Mouse (Mus musculus) urinary bladder, postnatal 36 days (tissue): ENCODE results near the gene Inf2.

ENCODE experiments used
- DNase-seq, 2 experiments: peaks; one replicate each; pipeline ENCODE4 v3.0.0; 2022; ENCODE audit warnings: low spot score in 2 of 2, mixed read lengths in 1 of 2

Inf2 gene

DNA sequence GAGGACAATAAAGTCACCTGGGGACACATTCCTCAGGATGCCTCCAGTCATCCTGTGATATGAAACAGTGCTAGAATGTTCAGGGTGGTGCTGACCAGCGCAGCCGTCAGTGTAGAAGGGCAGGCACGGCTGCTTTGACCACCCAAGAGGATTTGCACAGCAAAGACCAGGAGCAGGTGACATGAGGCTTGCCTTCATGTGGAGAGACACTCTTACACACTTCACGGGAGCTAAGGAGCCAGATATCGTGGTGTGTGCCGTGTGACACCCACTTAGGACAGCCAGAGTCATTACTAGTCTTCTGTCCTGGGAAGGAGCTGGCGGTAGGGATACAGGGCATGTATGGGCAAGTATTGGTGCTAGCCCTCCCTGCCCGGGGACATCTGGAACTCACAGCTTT, 18.4 kb upstream of the Inf2 start:
- DNase-seq, result no peak

DNA sequence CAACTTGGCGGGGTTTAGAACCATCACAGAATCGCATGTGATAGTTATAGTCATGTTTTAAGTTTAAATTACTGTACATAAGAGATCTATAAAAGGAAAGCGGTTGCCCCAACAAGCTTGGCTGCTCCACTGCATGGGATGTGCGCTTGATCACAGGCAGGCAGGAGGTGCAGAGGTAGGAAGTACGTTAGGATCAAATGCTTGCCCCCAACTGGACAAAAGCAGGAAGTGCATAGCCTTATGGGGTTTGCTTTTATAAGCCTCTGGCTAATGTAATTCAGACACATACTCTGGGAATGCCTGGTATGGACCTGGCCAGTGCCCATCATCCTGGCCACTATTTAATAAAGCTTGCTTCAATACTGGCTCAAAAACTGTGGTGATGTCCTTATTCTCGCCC, 17.5 kb upstream of the Inf2 start:
- no peak for DNase-seq

DNA sequence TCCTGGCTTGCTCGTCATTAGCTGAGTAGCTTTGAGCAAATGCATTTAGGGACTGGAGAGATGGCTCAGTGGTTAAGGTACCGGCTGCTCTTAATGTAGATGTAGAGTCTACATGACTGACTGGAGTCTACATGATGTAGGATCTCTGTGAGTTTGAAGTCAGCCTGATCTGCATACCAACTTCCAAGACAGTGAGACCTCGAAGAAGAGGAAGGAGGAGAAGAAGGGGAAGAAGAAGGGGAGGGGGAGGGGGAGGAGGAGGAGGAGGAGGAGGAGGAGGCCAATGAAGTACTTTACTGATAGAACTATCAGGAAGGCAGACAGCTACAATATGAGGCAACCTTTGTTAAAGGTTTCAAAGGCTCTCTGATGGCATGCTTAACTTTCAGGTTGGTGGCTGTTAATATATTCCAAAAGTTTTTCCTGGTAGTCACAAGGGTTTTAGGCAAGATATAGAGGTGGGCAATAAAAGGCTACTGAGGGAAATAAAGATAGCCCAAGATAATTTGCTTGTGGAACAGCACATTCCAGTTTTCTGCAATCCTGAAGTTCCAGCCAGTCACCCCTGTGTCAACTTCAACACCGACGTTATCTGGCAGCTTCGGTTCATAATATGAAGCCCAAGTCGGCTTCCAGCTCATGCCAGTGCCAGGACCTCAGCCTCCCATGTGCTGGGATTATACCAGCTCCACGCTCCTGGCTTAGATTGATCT, 13.2 kb upstream of the Inf2 start:
- no peak for DNase-seq

DNA sequence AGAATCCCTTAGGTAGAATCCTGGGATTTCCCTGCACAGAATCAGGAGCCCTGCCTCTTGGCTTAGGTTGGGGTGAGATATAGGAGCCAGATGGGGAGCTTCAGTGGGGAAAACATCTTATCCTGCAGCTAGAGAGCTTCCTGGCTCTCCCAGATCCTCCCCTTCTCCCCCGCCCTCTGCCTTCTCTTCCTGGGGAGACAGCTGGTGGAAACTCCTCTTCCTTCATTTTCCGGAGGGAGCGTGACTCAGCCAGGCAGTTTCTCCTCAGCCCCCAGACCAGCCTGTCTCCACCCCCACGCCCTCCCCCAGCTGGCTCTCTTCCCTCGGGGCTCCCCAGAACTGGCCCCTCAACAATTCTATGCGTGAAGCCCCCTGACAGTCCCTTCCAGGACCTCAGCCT, 12.2 kb upstream of the Inf2 start:
- DNase-seq, result no peak

DNA sequence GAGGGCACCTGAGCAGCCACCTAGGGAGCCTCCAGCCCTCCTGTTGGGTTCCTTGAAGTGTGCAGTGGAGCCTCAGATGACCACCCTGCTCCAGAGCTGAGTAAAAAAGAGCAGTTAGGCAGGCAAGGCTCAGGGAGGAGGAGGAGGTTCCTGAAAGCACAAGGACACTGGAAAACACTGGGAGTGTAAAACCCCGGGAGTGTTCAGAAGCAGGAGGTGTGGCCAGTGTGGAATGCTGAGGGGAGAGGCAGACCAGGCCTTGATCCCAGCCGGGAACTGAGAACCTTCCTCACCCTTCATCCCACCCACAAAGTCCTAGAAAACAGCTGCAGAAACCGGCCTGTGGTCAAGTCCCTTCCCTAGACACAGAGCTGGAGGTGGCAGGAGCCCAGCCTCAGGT, 11.8 kb upstream of the Inf2 start:
- no peak for DNase-seq

DNA sequence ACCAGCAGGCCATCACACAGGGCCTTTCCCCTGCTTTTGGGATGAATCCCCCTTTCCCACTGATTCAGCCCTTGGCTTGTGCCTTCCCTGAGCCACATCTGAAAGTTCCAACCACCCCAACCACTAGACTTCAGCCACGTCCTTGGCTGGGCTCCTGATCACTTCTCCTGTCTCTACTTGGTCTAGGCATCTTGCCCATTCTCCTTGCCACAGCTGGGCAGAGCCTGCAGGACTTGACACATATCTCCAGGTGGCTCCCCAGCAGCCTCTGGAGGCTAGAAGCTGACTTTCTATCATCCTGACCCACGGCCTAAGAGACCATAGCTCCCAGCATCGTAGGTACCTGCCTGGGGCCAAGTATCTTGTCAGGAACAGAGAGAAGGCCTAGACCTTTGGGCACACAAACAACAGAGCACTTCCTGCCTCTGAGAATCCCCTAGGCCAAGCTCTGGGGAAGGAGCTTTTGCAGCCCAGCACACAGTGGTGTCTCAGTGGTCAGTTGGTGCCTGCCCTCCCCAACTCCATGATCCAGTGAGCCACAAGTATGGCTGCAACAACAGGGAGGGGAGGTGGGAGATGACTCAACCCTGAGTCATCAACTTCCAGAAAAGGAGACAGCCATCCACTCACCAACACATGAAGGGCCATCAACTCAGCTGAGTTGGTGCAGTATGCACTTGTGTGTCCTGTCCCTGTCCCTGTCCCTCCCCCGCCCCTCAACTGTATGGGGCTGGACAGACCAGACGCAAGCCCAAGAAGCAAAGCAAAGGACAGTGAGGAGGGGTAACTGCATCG, 10.1 kb upstream of the Inf2 start:
- no peak for DNase-seq

DNA sequence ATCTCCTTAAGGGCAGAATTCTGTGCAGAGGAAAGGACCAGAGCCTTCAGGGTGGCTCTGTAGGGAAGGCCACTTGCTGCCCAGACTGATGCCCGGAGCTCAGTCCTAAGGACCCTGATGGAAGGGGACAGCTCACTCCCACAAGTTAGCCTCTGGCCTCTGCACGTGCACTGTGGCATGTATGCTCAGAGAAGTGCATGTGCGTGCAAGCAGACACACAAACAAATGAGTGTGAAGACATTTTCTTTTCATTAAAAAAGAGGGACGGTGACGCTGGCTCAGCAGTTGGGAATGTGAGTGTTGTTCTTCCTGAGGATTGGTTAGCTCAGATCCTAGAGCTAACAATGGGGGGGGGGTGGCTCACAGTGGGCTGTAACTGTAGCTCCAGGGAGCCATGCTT, 9.2 kb upstream of the Inf2 start:
- DNase-seq, result no peak

DNA sequence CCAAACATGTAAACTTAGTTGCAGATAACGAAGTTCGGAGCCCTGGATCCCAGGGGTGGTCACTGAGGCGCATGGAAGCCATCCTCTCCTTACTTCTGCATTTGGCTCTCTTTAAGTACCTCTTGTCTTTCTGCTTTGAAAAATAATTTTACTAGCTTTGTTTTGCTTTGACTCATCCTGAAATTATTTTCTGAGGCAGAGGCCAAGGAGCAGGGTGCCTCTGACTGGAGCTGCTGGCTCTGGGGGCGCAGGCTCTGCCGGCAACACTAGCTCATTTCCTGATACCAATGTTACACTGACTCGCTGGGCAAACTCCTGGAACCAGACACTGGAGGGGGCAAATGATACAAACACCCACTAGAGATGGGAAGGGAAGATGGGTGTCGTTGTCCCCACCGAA, 8.7 kb upstream of the Inf2 start:
- DNase-seq, result no peak

DNA sequence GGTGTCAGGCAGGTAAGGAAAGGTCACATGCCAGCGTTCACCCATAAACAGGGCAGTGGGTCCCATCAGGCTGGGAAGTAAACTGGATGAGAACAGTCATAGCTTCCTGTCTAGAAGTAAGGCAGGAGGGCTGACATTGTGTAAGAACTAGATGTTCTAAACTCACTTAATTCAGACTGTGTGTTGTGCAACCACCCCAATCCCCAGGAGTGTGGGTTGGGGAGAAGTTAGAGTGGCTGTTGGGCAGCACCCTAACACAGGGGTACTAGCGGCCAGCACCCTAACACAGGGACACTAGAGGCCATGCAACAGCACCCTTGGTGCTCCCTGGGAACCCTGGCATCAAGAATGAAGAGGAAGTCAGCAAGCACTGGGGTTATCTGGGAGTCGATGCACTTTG, 7.5 kb upstream of the Inf2 start:
- no peak for DNase-seq

DNA sequence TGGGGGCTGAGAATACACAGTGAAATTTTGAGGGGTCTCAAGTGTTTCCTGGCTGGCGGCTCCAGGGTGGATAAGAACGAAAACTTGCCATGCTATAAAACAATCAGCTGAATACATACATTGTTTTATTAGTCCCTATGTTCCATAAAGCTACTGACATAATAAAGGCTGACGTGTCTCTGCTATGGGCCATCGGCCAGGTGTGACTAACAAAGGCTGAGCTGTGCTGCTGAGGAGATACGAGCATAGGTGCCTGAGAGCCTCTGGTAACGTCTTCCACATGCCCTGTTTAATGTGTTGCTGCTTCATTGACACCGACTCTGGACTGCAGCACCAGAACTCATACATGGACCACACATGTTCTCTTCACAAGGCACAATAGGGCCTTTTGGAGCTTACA, 3.6 kb upstream of the Inf2 start:
- DNase-seq, result no peak

DNA sequence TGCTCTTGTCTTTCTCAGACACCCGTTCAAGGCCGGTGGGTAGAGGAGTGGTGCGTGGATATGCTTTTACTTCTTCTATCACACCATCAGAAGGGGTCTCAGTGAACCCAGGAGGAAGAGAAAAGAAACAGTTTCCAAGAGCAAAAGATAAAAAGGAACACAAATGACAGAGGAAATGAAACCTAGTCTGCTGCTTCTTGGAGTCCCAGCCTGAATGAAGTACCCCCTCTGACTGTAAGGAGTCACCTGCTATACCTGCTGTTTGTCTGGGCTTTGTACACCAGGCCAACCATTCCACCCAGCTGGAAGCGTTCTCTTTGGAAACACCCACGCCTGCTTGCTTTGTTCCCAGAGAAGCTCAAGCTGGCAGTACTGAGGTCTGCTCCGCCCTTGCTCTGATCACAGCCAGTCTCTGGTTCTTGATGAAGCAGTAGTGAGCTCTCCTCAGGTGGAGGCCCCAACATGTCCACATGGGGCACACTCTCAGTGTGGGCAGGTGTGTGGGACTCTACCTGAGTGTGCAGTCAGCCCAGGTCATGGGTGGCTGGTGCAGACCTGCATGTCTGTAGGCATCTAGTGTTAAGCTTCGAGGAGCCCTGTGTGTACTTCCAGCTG, 2.6 kb upstream of the Inf2 start:
- DNase-seq, result no peak

DNA sequence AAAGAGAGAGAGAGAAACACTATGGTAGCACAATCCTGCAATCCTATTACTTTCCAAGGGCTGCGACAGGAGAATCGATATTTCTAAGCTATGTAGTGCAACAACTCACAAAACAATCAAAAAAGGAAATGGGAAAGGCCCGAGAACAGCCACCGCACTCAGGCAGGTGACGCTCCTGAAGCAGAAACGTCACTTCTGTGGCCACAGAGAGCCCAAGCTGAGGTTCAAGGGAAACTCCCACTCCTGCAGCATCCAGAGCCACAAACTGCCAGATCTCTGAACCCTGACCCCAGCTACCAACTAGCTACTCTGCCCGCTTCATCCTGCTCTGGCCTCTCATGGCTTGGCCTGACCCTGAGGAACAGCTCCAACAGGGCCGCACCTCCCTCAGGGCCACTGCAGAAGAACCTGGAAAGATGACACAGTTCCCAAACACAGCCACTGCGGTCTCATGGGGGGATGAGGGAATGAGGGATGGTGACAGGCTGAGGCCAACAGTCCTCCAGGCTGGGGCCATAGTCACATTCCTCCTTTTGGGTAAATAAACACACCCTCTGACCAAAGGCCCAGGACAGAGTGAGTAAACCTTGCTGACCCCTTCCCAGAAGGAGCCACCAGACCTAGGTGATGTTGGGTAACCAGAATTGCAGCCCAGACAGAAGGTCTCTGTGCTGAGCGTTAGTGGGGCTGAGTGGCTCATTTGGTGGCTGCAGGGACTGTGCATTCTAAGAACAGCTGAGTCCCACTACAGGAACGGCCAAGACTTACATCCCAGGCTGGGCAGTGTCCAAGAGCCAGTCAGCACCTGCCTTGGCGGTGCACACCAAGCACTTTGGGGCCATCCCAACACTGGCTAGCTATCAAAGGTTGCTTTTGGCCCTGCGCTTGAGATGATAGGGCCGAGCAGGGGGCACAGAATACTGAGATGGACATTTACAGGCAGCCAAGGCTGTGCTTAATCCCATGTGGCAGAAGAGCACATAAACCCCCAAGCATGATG, 1.2 kb upstream of the Inf2 start:
- DNase-seq, result no peak

DNA sequence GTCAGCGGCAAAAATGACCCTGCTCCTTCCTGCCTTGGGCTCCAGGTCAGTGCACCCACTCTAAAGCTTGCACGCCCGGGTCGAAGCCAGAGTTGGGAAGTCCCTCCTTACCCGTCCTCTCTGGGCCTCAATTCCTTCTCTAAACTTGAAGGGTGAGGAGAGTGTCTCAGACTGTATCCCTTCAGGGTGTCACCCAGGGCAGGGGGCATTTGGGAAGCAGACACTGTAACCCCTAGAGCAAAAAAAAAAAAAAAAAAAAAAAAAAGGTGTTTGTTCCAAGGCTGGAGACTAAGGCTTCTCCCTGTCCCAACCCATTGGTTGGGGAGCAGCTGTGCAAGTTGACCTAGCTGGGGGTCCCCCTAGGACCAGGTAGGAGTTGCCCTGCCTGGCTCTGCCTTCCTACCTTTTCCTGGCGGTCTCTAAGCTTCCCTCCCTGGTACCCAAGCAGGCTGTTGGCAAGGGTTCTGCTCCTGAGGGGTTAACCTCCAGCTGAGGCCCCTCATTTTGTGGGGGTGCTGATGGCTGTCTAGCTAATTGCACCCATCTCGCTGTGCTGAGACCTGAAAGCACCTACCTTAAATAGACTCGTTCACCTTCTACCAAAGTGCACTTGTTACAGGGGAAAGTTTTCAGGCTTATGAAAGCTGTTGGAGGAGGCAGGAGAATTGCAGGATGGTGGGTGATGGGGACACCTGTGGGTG, 1.1 kb downstream of the Inf2 start:
- no peak for DNase-seq

DNA sequence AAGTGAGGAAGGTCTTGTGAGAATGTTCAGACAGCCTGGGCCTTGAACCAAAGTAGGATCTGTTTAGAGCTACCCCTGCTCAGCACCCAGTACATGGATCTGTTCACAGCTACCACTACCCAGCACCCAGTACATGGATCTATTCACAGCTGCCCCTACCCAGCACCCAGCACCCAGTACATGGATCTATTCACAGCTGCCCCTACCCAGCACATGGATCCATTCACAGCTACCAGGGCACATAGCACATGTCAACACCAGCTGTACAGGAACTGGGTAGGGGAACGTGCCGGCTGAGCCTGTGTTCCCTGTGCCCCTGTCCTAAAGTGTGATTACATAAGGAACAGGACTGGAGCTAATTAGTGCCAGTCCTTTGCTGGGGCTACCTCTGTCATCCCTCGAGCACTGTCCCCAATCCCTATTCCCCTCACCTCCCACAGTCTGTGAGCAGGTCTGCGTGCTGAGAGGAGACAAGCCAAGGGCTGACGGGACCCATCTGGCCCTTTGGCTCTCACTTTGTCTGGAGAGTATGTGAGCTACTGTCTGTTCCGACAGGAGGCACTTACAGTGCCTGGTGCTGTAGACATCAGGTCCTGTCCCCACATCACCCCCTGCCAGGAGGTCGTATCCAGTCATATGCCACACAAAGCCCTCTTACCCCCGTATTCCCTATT, 2.1 kb downstream of the Inf2 start:
- no peak for DNase-seq

DNA sequence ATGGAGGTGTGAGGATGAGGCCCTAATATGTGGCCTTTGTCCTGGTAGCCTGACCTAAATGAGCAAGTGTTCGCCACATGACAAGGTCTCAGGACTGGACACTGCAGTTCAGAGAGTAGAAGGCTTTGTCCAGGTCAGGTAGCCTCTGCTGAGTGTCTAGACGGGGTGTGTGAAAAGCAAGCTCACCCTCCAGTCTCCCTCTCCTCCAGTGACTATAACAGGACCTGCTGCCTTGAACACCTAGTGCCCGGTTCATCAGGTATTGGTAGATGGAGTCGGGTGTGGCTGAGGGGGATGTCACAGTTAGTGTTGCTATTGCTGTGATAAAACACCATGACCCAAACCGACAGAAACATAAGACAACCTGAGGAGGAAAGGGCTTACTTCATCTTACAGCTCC, 2.7 kb downstream of the Inf2 start:
- DNase-seq, result no peak

DNA sequence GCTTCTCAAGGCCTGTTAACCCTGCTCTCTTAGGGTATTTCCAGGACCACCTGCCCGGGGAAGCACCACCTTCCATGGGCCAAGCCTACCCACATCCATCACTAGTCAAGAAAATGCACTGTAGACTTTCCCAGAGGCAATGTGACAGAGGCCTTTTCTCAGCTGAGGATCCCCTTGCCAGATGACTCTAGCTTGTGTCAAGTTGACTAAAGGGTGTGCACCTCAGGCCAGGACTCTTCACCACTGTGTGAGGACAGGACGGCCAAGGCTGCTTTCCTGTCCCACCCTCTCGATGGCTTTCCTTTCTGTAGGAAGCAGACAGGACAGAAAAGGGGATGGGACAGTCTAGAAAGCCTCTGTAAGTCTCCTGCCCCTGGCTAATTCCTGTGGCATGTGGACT, 3.1 kb downstream of the Inf2 start:
- no peak for DNase-seq

DNA sequence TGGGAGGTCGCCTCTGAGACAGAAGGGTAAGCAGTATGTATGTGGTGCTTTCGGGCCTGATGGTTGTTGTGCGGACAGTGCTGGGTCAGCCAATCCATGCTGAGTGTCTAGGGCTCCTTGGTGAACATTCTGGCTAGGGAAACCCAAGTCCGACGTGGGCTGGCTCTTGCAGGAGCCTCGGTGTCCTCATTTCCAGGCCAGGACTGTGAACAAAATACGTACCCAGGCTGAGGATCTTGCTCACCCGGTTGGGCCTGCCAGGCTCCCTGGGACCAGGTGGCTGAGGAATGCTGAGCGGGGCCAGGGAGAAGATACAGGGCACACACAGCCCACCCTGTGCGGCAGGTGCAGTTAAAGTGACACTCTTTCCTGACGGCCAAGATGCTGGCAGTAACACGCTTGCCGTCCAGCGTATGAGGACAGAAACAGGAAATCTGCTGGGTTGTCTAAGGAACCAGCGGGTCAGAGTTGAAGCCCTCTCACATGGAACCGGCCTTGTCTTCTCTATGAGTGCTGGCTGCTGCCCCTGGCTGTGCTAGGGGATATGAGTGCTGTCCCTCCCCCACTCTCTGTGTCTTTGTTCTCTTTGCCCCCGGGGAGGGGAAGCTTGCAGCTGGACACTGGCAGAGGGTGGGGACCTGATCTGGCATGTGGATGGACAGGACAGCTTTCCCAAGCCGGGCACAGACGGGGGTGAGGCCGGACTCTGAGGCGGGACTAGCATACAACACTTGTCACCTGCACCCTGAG, 4.6 kb downstream of the Inf2 start:
- DNase-seq, result peak; percentile 40 to 54

DNA sequence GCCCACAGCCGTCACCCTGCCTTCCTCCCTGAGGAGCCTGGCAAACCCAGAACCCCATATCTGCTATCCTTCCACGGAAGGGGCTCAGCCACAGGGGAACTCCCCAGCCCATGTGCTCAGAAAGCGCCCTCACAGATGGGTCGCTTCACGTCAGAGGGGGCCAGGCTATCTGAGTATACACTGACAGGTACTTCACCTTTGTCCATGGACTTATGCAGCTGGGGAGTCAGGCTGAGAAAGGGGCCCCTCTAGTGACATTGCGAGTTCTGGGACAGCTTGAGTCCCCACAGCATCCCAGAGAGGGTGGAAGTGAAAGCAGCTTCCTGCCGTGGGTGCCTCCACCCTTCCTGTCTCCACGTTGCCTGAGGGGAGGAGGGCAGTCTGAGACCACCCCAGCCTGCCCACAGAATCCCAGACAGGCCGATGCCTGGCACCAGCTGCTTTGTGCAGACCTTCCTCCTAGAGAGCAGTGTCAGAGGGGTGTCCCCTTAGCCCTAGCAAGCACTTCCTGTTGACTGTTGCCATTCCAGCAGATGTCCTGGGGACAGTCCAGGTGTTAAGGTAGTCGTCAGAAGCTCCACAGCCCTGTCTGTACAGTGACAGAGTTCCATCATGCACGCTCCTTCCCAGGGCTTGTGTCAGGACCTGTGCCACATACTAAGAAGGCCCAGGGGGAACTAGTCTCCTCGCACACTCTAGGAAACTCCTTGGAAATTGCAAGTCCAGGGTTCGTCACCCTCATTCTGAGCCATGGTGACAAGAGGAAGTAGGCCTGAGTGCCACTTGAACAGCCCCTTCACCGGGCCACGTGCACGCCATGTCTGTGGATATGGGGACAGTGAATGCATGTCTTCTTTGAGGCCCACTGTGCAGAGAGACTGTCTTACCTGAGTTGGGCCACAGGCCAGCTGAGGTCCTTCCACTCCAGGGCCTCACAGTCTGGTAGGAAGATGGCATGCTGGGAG, 5.6 kb downstream of the Inf2 start:
- DNase-seq, result no peak

DNA sequence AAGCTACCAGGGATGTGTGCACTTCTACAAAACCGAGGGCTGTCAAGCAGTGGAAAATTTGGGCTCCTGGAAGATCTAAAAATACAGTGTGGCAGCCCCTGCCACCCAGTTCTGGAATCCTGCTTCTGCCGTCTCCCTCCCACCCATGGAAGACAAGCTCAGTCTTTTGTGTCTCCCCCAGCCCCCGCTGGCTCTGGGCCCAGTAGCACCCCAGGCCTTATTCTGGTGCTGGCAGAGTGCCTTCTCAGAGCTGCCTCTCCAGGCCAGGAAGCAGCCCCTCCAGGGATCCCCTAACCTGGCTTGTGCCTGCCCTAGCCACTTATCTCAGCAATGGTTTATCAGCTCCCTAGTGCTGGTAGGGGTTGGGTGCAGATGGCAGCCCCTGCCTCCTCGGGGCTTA, 6.4 kb downstream of the Inf2 start:
- DNase-seq, result no peak
